Mouse (Mus musculus) liver, adult (tissue): ENCODE measurements around the gene Prune2.

Source experiments
- GATA4 ChIP-seq: IDR thresholded peaks from 2 replicates; pipeline ENCODE4 v1.6.1; 2014; ENCODE audit warnings: mild to moderate bottlenecking, low read length; ENCODE audit not compliant: insufficient replicate concordance

Prune2 gene

GRCm38 (mm10) chr19:17252845-17253244, 296.9 kb downstream of the Prune2 start:
- no peak for TF ChIP-seq GATA4

DNA sequence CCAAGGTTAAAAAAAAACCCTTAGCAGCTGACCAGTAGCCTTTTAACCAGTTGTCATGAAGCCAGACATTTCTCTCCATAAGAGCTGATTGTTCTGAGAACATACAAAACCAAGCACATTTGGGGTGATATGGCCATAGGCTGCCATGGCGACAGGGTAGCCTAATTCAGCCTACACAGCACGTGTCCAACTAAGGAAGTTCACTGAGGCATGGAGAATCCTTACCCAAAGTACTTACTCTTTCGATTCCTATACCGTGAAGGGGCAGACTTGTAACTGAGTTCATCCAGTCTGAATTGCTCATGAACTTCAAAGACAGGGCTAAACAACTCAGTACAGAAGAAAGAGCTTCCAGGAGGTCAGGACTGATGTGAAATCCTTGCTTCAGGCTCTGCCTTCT, 299.6 kb downstream of the Prune2 start:
- TF ChIP-seq GATA4, result no peak

DNA sequence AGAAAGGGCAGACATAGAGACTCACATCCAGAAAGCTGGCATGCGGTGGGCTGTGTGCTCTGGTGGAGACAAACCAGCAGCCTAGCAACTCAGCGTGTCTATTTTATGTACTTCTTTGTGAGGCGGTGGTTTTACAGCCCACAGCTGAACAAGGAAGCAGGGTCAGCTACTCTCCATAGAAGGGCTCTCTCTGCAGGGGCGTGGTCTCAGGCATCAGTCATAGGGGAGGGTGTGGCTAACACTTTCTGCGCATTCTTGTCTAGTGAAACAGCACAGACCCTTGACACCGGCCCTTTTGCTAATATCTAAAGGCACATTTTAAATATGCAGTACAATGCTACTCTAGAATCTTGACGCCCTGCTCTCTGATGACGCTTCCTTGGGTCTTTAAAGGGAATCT, 300.5 kb downstream of the Prune2 start:
- TF ChIP-seq GATA4, result no peak

- no peak for TF ChIP-seq GATA4
These were observed 300.9 kb downstream of the Prune2 start for GRCm38 (mm10) chr19:17256867-17257266.

- no peak for TF ChIP-seq GATA4
These were observed 307.3 kb downstream of the Prune2 start for GRCm38 (mm10) chr19:17263181-17263580.

- TF ChIP-seq GATA4, result no peak
These were observed 307.9 kb downstream of the Prune2 start for GRCm38 (mm10) chr19:17263679-17264370.

DNA sequence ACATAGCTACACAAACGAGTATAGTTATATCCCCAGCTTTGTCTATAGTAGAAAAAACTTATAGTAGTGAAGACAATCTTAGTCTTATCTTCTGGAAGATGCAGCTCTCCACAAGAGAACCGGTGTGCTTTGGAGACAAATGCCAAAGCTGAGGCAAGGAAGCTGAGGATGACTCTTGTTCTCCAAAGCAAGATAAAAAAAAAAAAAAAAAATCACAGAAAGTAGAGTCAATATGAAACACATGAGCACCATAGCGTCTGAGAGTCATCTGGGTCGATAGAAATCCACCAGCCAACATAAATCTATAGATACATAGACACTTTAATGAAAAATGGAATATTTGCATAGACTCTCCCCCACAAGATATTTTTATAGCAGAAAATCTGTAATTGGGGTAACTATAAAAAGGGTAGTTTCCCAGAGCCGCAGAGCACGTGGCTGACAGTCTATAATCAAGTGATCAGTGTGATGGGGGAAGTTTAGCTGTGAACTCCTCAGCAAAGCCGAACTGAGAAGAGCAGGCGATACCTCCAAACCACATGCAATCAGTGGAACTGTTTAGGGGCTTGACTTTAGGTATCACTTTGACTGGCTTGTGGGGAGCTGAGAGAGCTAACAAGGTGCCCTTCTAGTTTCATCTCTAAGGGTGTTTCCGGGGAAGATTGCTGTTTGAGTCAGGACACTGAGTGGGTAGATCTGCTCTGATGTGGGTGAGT, 308.7 kb downstream of the Prune2 start:
- no peak for TF ChIP-seq GATA4

GRCm38 (mm10) chr19:17268669-17269068, 312.8 kb downstream of the Prune2 start:
- TF ChIP-seq GATA4, result no peak

- no peak for TF ChIP-seq GATA4
These were observed 315.3 kb downstream of the Prune2 start for GRCm38 (mm10) chr19:17271179-17271622.

DNA sequence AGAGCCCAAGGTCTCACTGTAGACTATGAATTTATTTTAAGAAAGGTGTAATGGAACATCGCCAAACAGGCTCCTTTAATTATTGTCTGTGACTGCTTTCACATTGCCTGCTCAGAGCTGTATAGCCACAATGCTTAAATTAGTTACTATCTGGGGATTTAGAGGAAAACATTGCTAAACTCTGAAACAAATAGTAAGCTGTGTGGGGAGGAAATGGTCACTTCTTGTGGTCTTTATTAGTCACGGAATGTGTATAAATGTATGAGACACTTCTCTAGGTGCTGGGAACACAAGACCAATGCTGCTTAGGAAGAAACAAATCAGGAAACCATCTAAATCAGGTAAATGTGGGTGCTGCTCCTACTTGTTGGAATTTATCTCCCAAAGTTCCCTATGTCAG, 317.1 kb downstream of the Prune2 start:
- no peak for TF ChIP-seq GATA4
